Mouse (Mus musculus) midbrain, embryonic 12.5 days (tissue): ENCODE data around the gene Hps5. TPM values are rescaled to one million over a fixed set of nuclear protein-coding genes. Genes with fewer than 3 reads are reported as not detected.
"Not testable (repeated sequence)": the region's sequence is repeated elsewhere in the genome, so short reads cannot be mapped to it uniquely, and the experiment has no call there.

Source experiments
- ATAC-seq: fragments of 200-750 bp; cut with Nextera tagmentation; 2 replicates; pipeline ENCODE4 v1.8.0; 2017; ENCODE audit warnings: low read depth, moderate TSS enrichment, moderate library complexity; ENCODE audit not compliant: low FRiP score
- H3K27ac ChIP-seq: fragments of 300-500 bp; sonication (generic); replicated peaks from 2 replicates; pipeline ENCODE4 v1.5.1; 2016; ENCODE audit warnings: mild to moderate bottlenecking
- H3K27me3 ChIP-seq: fragments of 300-500 bp; sonication (generic); 2 replicates; pipeline ENCODE4 v1.6.1; 2016; ENCODE audit warnings: mild to moderate bottlenecking
- H3K36me3 ChIP-seq: fragments of 300-500 bp; sonication (generic); 2 replicates; pipeline ENCODE4 v1.6.1; 2016
- H3K4me1 ChIP-seq: fragments of 300-500 bp; sonication (generic); 2 replicates; pipeline ENCODE4 v1.6.1; 2016
- H3K4me2 ChIP-seq: fragments of 300-500 bp; sonication (generic); replicated peaks from 2 replicates; pipeline ENCODE4 v1.6.1; 2016; ENCODE audit warnings: mild to moderate bottlenecking, moderate library complexity
- H3K4me3 ChIP-seq: fragments of 300-500 bp; sonication (generic); 2 replicates; pipeline ENCODE4 v1.5.1; 2016; ENCODE audit warnings: mild to moderate bottlenecking
- H3K9ac ChIP-seq: fragments of 300-500 bp; sonication (generic); replicated peaks from 2 replicates; pipeline ENCODE4 v1.6.1; 2016; ENCODE audit warnings: mild to moderate bottlenecking, moderate library complexity
- H3K9me3 ChIP-seq: fragments of 300-500 bp; sonication (generic); 2 replicates; pipeline ENCODE4 v1.6.1; 2016; ENCODE audit warnings: mild to moderate bottlenecking
- whole genome bisulfite sequencing: fragments of 180-500 bp; shearing (Covaris S2); methylation state at CpG from one replicate; pipeline ENCODE4 v1.1.7; 2016; 5-methylcytosine and 5-hydroxymethylcytosine counted together
- polyA plus RNA-seq: library from polyadenylated mRNA; unstranded; fragments of >200 nt; fragmentation: Nextera tagmentation; extraction: Ambion mirVana; gene quantifications from 2 replicates; pipeline ENCODE4 v1.2.1, GENCODE M21; 2016

Gene Hps5
- polyA plus RNA-seq, 1 experiment from 2014 or later = 24.9 TPM

DNA sequence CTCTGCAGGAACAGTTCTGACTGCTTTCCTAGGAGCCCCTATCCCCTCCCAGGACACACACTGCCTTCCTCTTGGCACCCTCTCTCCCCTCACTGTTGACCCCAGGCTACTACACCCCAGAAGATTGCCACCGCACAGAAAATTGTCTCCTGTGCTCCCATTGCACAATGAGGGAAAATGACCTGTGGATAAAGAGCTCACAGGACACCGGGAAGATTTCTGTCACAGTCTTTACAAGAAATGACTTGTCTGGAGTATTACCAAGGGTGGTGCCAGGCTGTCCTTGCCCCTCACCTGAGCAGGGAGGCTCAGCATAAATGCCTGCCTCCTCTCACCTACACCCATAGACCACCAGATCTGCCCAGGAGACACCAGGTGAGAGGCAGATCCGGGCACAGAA lies 44.4 kb downstream of the Hps5 start, which contains the start of gene Saa2:
TSS of gene Saa2 (plus strand) at position 301 of the 400 bp plus-strand sequence.
- ATAC-seq = no peak
- Histone ChIP-seq H3K4me2 (no peak within 1 kb of the TSS), H3K9me3 (no peaks in the 10 kb centered on the region), H3K36me3 (no peaks in the 10 kb centered on the region), H3K4me1 (peaks cover 4% of the 10 kb centered on the region; the same call in 1 of the 2 replicates), H3K4me3 (no peak within 1 kb of the TSS), H3K9ac (no peak within 1 kb of the TSS), H3K27me3 (no peaks in the 10 kb centered on the region), H3K27ac (no peak within 1 kb of the TSS)
- WGBS = 80% methylated on average over 3 of the region's 3 CpGs

DNA sequence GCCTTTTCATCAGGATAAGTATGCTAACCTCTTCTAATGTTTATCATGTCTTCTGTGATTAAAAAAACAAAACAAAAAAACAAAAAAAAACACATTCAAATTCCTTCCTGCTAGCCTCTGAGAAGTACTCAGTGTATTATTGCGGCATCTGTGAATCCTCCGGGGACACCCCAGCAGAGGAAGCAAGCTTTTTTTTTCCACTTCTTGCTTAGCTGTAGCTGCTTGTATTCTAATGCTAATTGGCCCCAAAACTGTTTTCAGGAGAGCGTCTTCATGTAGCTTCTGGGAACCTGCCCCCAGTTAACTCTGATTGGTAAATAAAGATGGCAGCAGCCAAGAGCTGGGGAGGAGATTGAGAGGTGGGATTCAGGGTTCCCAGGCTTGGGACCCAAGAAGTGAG lies 47.4 kb downstream of the Hps5 start:
- WGBS = 38% methylated on average over 3 of the region's 3 CpGs
- H3K36me3 ChIP-seq = no peaks in the 10 kb centered on the region

DNA sequence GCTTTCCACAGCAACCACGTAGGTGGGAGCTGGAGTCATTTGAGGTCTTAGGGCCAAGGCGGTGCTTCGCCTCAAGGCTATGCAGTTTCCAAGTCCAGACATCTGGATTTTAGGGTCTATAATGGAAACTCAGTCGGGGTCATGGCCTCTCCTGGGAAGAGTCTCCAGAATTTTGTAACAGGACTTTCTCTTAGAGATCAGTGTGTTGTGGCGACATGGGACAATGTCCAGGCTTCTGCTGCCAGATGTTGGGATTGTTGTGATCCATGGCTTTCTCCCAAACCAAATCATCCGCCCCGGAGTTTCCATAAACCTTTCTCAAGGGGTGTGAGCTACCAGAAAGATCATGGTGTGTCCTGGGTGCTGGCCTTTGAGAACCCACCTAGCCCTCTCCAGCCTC lies 49.5 kb downstream of the Hps5 start:
- Histone ChIP-seq H3K9me3 (no peaks in the 10 kb centered on the region), H3K4me2 (no peak overlapping the region), H3K9ac (no peak overlapping the region), H3K4me3 (no peak overlapping the region), H3K27ac (no peak overlapping the region), H3K36me3 (no peaks in the 10 kb centered on the region), H3K27me3 (no peaks in the 10 kb centered on the region), H3K4me1 (peaks cover 4% of the 10 kb centered on the region; the same call in 1 of the 2 replicates)
- ATAC-seq = no peak
- 89% methylated on average over 7 of the region's 7 CpGs for WGBS

More for the DNA sequence above, 47.4 kb downstream of the Hps5 start:
- no peaks in the 10 kb centered on the region for H3K27me3 ChIP-seq
- H3K9ac ChIP-seq = no peak overlapping the region
- H3K4me3 ChIP-seq = no peak overlapping the region
- no peaks in the 10 kb centered on the region for H3K9me3 ChIP-seq
- no peak overlapping the region for H3K27ac ChIP-seq
- ATAC-seq = no peak
- H3K4me2 ChIP-seq = no peak overlapping the region
- peaks cover 4% of the 10 kb centered on the region; the same call in 1 of the 2 replicates for H3K4me1 ChIP-seq

DNA sequence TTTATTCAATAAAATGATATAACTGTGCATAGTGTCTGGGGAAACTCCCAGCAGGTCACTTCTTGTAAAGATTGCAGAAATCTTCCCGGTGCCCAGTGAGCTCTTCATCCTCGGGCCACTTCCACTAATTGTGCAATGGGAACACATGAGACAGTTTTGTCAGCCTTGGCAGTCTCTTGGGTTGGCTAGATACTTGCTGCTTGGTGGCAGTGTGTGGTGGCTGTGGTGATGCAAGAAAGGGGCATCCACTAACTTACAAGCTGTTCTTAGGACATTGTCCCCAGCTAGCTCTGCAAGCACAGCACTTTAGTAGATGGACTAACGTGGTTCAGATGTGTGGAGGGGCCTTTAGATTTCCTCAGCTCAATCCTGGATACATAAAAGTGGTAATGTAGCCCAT lies 50.0 kb downstream of the Hps5 start:
- Histone ChIP-seq H3K27ac (no peak overlapping the region), H3K9ac (no peak overlapping the region), H3K27me3 (no peaks in the 10 kb centered on the region), H3K9me3 (no peaks in the 10 kb centered on the region), H3K36me3 (no peaks in the 10 kb centered on the region), H3K4me3 (no peak overlapping the region), H3K4me2 (no peak overlapping the region), H3K4me1 (peaks cover 4% of the 10 kb centered on the region; the same call in 1 of the 2 replicates)
- ATAC-seq = no peak
- WGBS = 85% methylated on average over 3 of the region's 3 CpGs

DNA sequence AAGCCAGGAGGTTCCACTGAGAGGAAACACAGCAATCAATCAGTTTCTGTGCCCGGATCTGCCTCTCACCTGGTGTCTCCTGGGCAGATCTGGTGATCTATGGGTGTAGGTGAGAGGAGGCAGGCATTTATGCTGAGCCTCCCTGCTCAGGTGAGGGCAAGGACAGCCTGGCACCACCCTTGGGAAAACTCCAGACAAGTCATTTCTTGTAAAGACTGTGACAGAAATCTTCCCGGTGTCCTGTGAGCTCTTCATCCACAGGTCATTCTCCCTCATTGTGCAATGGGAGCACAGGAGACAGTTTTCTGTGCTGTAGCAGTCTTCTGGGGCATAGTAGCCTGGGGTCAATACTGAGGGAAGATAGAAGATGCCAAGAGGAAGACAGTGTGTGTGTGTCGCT lies 53.0 kb downstream of the Hps5 start, which contains the start of gene Saa1:
TSS of gene Saa1 (minus strand) at position 101 of the 400 bp plus-strand sequence.
- ATAC-seq = not testable (repeated sequence)
- whole genome bisulfite sequencing = 86% methylated on average over 3 of the region's 3 CpGs

DNA sequence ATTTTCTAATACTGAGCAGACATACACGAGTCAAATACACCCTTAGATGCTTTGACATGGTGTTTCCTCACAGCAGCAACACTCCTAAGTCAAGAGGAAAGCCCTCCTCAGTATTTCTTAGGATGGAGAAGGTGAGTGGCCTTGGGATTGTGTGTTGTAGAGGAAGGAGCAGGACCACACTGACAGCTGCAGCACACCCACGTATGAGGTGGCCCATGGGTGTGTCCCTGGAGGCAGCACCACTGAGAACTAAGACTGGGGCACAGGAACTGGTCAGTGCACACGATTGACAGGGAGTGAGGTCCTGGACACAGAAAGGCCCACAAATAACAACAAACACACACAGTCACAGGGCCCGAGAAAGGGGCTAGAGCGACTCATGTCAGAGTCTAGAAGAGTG lies 55.8 kb downstream of the Hps5 start:
- not testable (repeated sequence) for ATAC-seq, H3K9me3 ChIP-seq, H3K9ac ChIP-seq, H3K4me3 ChIP-seq, H3K36me3 ChIP-seq, H3K4me2 ChIP-seq, H3K4me1 ChIP-seq, H3K27ac ChIP-seq, H3K27me3 ChIP-seq
- 76% methylated on average over 5 of the region's 5 CpGs for WGBS

More for the DNA sequence above, 53.0 kb downstream of the Hps5 start, which contains the start of gene Saa1:
- not testable (repeated sequence) for H3K4me3 ChIP-seq, H3K4me2 ChIP-seq, H3K36me3 ChIP-seq, H3K27ac ChIP-seq, H3K4me1 ChIP-seq, H3K9me3 ChIP-seq, H3K9ac ChIP-seq, H3K27me3 ChIP-seq

DNA sequence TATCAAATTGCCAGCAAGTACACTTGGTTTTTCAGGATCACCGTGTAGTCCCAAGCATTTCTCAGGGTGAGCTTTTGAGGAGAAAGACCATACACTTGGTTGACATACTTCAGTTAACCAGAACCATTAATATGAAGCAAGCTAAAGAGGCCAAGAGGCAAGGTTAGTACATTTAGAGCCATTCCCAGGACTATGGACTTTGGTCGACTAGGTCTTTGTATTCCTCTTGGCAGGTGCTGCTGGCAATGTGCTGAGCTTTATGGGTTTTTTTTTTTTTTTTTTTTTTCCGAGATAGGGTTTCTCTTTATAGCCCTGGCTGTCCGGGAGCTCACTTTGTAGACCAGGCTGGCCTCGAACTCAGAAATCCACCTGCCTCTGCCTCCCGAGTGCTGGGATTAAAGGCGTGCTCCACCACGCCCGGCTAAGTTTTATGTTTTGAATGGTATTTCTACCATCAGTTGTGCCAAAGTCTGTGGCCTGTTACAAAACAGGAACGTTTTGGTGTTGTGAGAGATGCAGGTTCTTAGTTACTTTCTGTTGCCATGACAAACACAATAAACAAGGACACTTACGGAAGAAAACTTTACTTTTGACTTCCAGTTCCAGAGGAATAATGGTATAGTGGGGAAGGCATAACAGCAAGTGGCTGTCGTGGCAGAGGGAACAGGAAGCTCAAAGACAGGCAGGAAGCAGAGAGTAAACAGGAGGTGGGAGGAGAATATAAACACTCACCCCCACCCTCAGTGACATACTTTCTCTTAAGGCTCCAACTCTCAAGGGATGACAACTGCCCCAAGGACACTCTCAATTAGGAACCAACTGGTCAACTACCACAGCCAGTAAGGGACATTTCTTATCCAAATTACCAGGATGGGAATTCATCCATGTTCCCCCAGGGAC lies 57.1 kb downstream of the Hps5 start:
- Histone ChIP-seq H3K27me3 (no peaks in the 10 kb centered on the region), H3K36me3 (no peaks in the 10 kb centered on the region), H3K9ac (no peak overlapping the region), H3K4me3 (no peak overlapping the region), H3K9me3 (no peaks in the 10 kb centered on the region), H3K4me1 (no peaks in the 10 kb centered on the region), H3K4me2 (no peak overlapping the region), H3K27ac (no peak overlapping the region)
- WGBS = 87% methylated on average over 12 of the region's 12 CpGs
- ATAC-seq = no peak

DNA sequence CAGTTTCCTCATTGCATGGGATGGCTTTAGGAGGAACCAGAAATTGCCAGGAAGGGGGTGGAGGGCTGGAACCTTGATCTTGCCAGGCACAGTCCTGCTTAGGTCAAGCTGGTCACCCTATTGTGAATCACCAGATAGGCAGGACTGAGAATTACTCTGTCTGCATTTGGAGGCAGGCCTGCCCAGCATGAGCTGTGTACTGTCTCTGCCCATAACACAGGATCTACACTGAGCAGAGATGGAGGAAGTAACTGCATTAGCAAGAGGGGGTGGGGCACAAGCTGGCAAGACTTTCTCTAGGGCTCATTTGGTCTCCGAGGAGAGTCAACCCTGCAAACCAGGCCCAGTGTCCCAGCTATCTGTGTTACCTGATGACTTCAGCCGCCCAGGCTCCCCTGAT lies 60.9 kb downstream of the Hps5 start:
- no peaks in the 10 kb centered on the region for H3K4me1 ChIP-seq
- no peak overlapping the region for H3K27ac ChIP-seq
- no peaks in the 10 kb centered on the region for H3K36me3 ChIP-seq
- no peaks in the 10 kb centered on the region for H3K9me3 ChIP-seq
- H3K27me3 ChIP-seq = no peaks in the 10 kb centered on the region
- WGBS = 73% methylated on average over 2 of the region's 2 CpGs
- no peak overlapping the region for H3K4me2 ChIP-seq
- ATAC-seq = no peak
- H3K9ac ChIP-seq = no peak overlapping the region
- H3K4me3 ChIP-seq = no peak overlapping the region

DNA sequence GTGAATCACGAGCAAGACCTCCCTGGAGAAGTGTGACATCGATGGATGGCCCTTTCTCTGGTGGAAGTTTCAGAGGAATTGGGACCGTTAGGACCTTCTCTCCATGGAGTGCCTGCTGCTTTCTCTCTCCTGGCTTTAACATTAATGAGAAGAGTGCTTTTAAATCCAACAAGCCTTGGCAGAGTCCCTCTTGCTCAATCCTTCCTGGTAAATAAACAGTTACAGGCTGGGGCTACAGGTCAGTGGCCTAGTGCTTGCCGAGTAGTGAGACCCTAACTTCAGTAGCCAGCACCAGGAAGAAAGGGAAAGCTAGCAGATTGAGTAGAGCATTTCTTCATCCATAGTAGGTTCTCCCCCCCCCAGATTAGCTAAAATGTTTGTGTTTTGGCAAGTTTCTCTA lies 63.4 kb downstream of the Hps5 start, which contains the start of gene Saa4:
TSS of gene Saa4 (minus strand) at position 146 of the 400 bp plus-strand sequence.
- H3K9ac ChIP-seq = no peak within 1 kb of the TSS
- no peak within 1 kb of the TSS for H3K27ac ChIP-seq
- WGBS = 85% methylated on average over 4 of the region's 4 CpGs
- H3K36me3 ChIP-seq = no peaks in the 10 kb centered on the region
- H3K27me3 ChIP-seq = no peaks in the 10 kb centered on the region
- H3K4me1 ChIP-seq = no peaks in the 10 kb centered on the region
- no peak within 1 kb of the TSS for H3K4me3 ChIP-seq
- no peak for ATAC-seq
- no peak within 1 kb of the TSS for H3K4me2 ChIP-seq
- H3K9me3 ChIP-seq = no peaks in the 10 kb centered on the region

DNA sequence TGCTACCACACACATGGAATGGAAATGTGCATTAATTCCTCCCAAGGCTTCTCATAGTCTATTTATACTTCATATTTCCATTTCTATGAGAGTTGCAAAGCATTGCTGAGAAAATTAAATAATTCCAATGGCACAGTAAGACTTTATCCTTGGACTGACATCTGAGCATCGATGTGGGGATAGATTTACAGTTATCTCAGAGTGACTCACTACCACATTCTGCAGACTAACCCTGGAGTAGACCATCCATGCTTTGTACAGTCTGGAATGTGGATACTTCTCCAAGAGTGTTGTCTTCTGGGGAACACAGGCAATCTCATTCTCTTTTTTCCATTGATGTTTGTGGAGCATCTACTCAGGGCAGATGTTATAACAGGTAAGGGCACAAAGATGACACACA lies 68.3 kb downstream of the Hps5 start:
- Histone ChIP-seq H3K9me3 (no peaks in the 10 kb centered on the region), H3K36me3 (no peaks in the 10 kb centered on the region), H3K4me1 (no peaks in the 10 kb centered on the region), H3K4me3 (no peak overlapping the region), H3K27ac (no peak overlapping the region), H3K9ac (no peak overlapping the region), H3K4me2 (no peak overlapping the region), H3K27me3 (peaks cover 4% of the 10 kb centered on the region; the same call in 1 of the 2 replicates)
- WGBS = 94% methylated on average over 1 of the region's 1 CpGs
- ATAC-seq = no peak

DNA sequence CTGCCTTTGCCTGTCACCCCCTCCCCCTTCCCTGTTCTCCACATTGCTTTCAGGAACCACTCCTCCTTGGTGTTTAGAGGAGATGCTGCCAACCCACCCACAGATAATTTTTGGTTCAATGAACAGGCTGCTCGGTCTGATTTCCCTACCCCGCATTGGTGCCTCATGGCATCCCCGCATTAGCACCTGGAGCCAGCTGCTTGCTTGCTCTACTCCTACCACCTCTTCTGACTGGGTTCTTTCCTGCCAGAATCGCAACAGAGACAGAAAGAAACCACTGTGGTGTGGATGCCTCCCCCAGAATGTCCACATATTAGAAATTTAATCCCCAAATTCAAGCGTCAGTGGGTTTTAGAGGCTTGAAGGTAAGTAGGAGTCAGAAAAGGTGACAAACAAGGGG lies 71.5 kb downstream of the Hps5 start:
- no peak overlapping the region for H3K4me3 ChIP-seq
- H3K4me1 ChIP-seq = no peaks in the 10 kb centered on the region
- no peak overlapping the region for H3K27ac ChIP-seq
- no peak overlapping the region for H3K4me2 ChIP-seq
- H3K36me3 ChIP-seq = no peaks in the 10 kb centered on the region
- H3K27me3 ChIP-seq = peaks cover 7% of the 10 kb centered on the region; the same call in 1 of the 2 replicates
- no peak for ATAC-seq
- 80% methylated on average over 5 of the region's 5 CpGs for WGBS
- no peak overlapping the region for H3K9ac ChIP-seq
- H3K9me3 ChIP-seq = no peaks in the 10 kb centered on the region

DNA sequence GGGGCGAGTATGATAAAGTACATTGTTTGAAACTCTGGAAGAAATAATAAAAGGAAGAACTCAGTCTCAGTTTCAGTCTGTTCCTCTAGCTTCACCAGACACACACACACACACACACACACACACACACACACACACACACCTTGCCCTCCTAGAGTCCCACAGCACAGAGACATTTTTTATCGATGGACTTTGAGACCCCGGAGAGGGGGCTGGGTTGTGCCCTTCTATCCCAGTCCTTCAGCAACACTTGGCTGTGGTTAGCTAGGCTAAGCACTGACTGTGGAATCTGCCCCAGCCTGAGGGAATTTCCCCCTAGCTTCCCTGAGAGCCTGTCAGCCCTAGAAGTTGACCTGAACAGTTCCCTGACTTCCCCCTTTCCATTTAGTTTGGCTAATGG lies 72.0 kb downstream of the Hps5 start:
- Histone ChIP-seq H3K27ac (no peak overlapping the region), H3K9ac (no peak overlapping the region), H3K4me1 (no peaks in the 10 kb centered on the region), H3K4me3 (no peak overlapping the region), H3K36me3 (no peaks in the 10 kb centered on the region), H3K27me3 (peaks cover 9% of the 10 kb centered on the region; the same call in 1 of the 2 replicates), H3K4me2 (no peak overlapping the region), H3K9me3 (no peaks in the 10 kb centered on the region)
- WGBS = 96% methylated on average over 3 of the region's 3 CpGs
- ATAC-seq = no peak
